Mouse (Mus musculus) cerebellum, adult 9-11 months (tissue): ENCODE results near the gene Zfp57.
"Not testable (repeated sequence)": the region's sequence is repeated elsewhere in the genome, so short reads cannot be mapped to it uniquely, and the experiment has no call there.

Experiments used
- DNase-seq: peaks from one replicate; pipeline ENCODE4 v3.0.0; 2022

Gene Zfp57

GRCm38 (mm10) chr17:37000863-37001262 lies at the start of gene Zfp57:
TSS of gene Zfp57 (plus strand) at chr17:37001163.
- DNase-seq: no peak

DNA sequence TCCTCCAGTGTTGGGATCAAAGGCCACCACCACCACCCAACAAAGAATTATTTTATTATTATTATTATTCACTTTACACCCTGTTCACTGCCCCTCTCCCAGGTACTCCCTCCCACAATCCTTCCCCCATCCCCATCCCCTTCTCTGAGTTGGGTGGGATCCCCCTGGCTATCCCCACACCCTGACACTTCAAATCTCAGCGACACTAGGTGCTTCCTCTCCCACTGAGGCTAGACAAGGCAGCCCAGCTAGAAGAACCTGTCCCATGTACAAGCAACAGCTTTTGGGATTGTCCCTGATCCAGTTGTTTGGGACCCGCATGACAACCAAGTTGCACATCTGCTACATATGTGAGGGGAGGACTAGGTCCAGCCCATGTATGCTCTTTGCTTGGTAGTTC lies 48.3 kb upstream of the Zfp57 start:
- peak; percentile 62 for DNase-seq

- DNase-seq: peak; percentile 40
These were observed 47.9 kb upstream of the Zfp57 start for GRCm38 (mm10) chr17:36953062-36953461.

GRCm38 (mm10) chr17:36957999-36958743 lies 42.8 kb upstream of the Zfp57 start, which contains the start of the genes Znrd1 and Znrd1as:
TSS of gene Znrd1 (minus strand) at chr17:36958559.
TSS of gene Znrd1as (plus strand) at chr17:36958592.
- DNase-seq: peak; percentile 95

- no peak for DNase-seq
These were observed 42.1 kb upstream of the Zfp57 start for GRCm38 (mm10) chr17:36958884-36959283.

DNA sequence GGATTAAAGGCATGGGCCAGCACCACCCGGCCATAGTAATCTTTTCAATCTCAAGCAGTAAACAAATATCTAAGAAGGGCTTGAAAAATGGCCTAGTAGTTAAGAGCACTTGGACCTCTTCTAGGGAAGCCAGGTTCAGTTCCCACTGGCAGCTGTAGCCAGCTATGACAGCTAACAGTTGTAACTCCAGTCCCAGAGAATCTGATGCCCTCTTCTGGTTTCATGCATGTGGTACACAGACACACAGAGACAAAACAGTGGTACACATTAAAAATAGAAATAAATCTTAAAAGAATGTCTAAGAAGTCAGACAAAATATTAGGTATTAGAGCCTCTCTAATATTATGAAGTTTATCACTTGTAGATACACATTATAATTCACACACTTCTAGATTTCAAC lies 39.8 kb upstream of the Zfp57 start:
- DNase-seq: no peak

- no peak for DNase-seq
These were observed 34.1 kb upstream of the Zfp57 start for GRCm38 (mm10) chr17:36966875-36967274.

GRCm38 (mm10) chr17:36970316-36970890 lies 30.6 kb upstream of the Zfp57 start:
- no peak for DNase-seq

GRCm38 (mm10) chr17:36971172-36971850 lies 29.7 kb upstream of the Zfp57 start:
- no peak for DNase-seq

DNA sequence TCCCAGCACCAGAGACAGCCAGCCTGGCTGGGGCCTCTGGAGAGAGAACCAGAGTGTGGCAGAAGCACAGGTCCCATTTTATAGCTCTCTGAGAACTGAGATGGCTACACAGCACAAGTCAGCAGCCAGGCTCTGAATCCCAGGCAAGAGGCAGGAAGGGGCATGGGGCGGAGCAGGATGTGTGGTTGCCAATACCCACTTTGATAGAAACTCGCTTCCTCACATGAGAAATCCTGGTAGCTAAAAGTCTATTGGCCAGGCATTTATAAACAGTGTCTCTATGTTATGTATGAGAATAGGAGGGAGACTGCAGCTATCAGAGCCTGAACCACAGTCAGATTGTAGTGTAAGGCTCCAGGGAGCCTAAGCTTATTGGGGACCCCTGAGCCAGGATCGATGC lies 28.2 kb upstream of the Zfp57 start:
- no peak for DNase-seq

GRCm38 (mm10) chr17:36973271-36973787 lies 27.6 kb upstream of the Zfp57 start:
- DNase-seq: no peak

DNA sequence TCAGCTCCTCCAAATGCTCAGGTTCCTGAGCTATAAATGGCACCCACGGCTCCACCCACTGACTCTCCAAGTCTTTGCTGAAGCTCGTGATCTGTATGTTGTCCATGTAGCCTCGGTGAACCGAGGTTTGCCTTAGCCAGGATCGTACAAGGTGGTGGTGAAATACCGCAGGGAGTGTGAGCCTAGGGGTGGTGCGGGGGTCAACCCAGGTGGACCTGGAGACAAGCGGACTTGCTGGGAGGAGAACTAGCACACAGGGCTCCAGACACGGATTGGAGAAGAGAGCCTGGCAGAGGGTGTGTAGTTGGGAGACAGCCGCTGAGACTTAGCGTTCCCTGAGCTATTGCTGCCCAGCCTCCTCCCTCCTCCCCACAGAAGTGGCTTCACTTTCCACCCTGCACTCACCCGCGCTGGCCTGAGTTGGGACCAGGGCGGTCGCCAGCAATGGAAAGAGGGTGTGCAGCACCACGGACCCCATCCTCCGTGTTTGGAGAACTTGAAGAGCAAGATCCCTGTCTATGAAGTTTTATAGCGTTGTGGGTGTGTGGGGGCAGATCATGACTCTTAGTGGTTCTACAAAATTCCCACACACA lies 19.6 kb upstream of the Zfp57 start, which contains the start of gene 2410137M14Rik:
Gene 2410137M14Rik, minus strand, starts transcription at position 17 of the 593 bp plus-strand sequence.
- DNase-seq: no peak

GRCm38 (mm10) chr17:36981845-36982244 lies 19.1 kb upstream of the Zfp57 start:
- DNase-seq: no peak

- no peak for DNase-seq
These were observed 18.5 kb upstream of the Zfp57 start for GRCm38 (mm10) chr17:36982253-36983155.

- no peak for DNase-seq
These were observed 12.5 kb upstream of the Zfp57 start for GRCm38 (mm10) chr17:36988475-36988874.

DNA sequence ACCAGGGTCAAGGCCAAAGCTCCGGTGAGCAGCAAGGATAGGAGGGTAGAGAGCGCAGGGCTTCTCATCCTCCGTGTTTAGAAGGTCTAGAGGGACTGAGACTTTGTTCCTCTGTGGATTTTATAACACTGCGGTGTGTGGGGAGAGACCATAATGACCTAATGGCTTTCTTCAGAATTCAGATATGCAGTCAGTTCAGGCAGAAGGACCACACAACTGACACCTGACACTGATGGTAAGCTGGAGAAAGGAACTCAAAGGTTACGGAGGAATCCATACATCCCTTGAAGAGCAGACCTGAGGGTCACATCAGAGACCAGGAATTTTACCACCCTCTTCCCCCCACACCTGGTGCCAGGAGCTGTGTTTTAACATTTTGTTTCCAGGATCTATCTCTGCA lies 11.5 kb upstream of the Zfp57 start, which contains the start of gene H2-M5:
Gene H2-M5, minus strand, starts transcription at position 101 of the 400 bp plus-strand sequence.
- DNase-seq: no peak

DNA sequence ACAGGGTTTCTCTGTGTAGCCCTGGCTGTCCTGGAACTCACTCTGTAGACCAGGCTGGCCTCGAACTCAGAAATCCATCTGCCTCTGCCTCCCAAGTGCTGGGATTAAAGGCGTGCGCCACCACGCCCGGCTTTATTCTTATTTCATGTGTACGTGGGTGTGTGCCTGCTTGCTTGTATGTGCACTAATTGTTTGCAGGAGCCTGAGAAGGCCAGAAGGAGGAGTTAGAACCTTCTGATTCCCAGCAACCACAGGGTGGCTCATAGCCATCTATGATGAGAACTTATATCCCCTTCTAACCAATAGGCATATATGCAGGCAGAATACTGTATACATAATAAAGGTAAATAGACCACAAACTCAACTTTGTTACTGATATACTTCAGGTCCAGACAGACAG lies 10.3 kb upstream of the Zfp57 start:
- DNase-seq: not testable (repeated sequence)

- no peak for DNase-seq
These were observed 8.4 kb upstream of the Zfp57 start for GRCm38 (mm10) chr17:36992336-36993104.

GRCm38 (mm10) chr17:36993770-36994325 lies 7.1 kb upstream of the Zfp57 start:
- no peak for DNase-seq

GRCm38 (mm10) chr17:36994528-36994927 lies 6.4 kb upstream of the Zfp57 start:
- no peak for DNase-seq

GRCm38 (mm10) chr17:36995448-36995847 lies 5.5 kb upstream of the Zfp57 start:
- no peak for DNase-seq
